Mouse (Mus musculus): Measurements from ENCODE around the gene Rexo4. TPM values are rescaled to one million over a fixed set of nuclear protein-coding genes. Genes with fewer than 3 reads are reported as not detected.

Rexo4 gene
- polyA plus RNA-seq, 1 experiment from 2014 or later, result 58.8 TPM

- Histone ChIP-seq H3K4me2 (no peak overlapping the region), H3K4me1 (replicated peaks; ENCODE audit: control insufficient read depth, insufficient read depth, low read length) (peaks cover 27% of the 10 kb centered on the region), H3K27me3 (replicated peaks; ENCODE audit: control insufficient read depth, insufficient read depth, low read length) (no peaks in the 10 kb centered on the region), H3K36me3 (ENCODE audit: control insufficient read depth, insufficient read depth, low read length) (peaks cover 1% of the 10 kb centered on the region; the same call in 1 of the 2 replicates), H3K27ac (ENCODE audit: low read depth, low read length) (no peak overlapping the region), H3K9ac (ENCODE audit: low read depth, low read length) (no peak overlapping the region), H3K4me3 (ENCODE audit: low read depth, low read length) (no peak overlapping the region), H3K9me3 (ENCODE audit: control insufficient read depth, low read length) (no peaks in the 10 kb centered on the region)
- DNase-seq (ENCODE audit: low spot score) (no peak), ATAC-seq (replicated peaks; ENCODE audit: low FRiP score) (no peak)
- whole genome bisulfite sequencing, result 36% methylated on average over 1 of the region's 1 CpGs
Observed at GRCm38 (mm10) chr2:26936425-26936824, 27.8 kb downstream of the Rexo4 start.

DNA sequence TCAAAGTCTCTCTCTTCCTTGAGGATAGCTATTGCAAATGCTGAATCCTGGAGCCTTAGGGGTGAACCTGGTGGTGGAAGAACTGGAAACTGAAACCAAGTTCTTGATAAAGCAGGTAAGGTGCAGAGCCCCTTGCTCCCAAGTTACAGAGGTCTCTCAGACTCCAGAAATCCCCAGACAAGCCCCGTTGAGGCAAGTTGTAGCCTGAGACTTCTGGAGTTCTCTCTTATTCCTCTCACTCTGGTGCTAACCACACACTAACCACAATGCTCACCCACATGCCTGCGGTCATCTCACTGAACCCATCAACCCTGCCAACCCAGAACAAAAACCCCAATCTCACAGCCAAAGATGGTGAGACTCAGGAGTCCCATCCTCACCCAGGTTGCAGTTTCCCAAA, 28.9 kb downstream of the Rexo4 start:
- H3K4me3 ChIP-seq (ENCODE audit: low read depth, low read length), result no peak overlapping the region
- H3K27me3 ChIP-seq (replicated peaks; ENCODE audit: control insufficient read depth, insufficient read depth, low read length), result no peaks in the 10 kb centered on the region
- no peak overlapping the region for H3K27ac ChIP-seq (ENCODE audit: low read depth, low read length)
- ATAC-seq (replicated peaks; ENCODE audit: low FRiP score) (no peak), DNase-seq (ENCODE audit: low spot score) (no peak)
- H3K9me3 ChIP-seq (ENCODE audit: control insufficient read depth, low read length), result no peaks in the 10 kb centered on the region
- H3K36me3 ChIP-seq (ENCODE audit: control insufficient read depth, insufficient read depth, low read length), result peaks cover 12% of the 10 kb centered on the region; the same call in 1 of the 2 replicates
- H3K4me1 ChIP-seq (replicated peaks; ENCODE audit: control insufficient read depth, insufficient read depth, low read length), result peaks cover 32% of the 10 kb centered on the region
- H3K4me2 ChIP-seq, result no peak overlapping the region
- no peak overlapping the region for H3K9ac ChIP-seq (ENCODE audit: low read depth, low read length)
- WGBS, result 54% methylated on average over 2 of the region's 2 CpGs

DNA sequence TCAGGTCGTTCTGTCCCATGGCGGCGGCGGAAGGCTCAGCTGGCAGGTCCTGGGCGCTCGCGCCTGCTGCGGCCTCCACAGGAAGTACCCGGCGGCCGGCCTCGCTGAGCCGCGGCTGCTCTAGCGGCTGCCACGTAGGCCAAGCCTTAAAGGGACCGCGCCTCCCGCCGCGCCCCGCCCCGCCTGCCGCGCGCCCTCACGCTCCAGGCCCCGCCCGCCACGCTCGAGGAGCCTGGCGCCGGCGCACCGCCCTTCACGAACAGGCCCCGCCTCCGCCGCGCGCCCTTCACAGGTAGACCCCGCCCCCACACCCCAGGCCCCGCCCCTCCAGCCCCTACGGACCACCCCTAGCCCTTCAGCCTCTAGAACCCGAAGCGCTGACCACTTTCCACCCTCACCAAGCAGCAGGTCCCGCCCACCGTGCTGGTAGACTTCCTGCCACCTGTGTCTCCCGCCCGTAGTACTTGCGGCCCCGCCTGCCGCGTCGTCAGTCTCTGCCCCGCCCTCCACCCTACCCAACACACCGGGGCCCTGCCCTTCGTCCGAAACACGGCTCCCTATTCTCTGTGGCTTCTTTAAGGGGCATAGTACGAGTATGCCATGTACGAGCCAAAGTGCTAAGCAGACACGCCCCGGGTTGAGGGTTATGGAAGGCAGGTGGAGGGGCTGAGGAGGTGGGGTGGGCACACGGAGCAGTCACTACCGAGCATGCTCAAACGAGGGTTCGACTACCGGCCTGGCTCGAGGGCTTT, 30.7 kb downstream of the Rexo4 start, which contains the start of the genes Surf4 and Stkld1:
Surf4 (minus strand) TSS at position 625 of the 752 bp plus-strand sequence.
Stkld1 (plus strand) TSS at position 744 of the 752 bp plus-strand sequence.
- no peaks in the 10 kb centered on the region for H3K9me3 ChIP-seq (ENCODE audit: control insufficient read depth, low read length)
- peak within 1 kb of the TSS; percentile 85 for H3K4me3 ChIP-seq (ENCODE audit: low read depth, low read length)
- DNase-seq (ENCODE audit: low spot score) (peak; percentile 96), ATAC-seq (replicated peaks; ENCODE audit: low FRiP score) (peak; percentile 93)
- peaks cover 38% of the 10 kb centered on the region for H3K4me1 ChIP-seq (replicated peaks; ENCODE audit: control insufficient read depth, insufficient read depth, low read length)
- peak within 1 kb of the TSS; percentile 75 for H3K4me2 ChIP-seq
- WGBS, result 1% methylated on average over 59 of the region's 70 CpGs
- H3K27ac ChIP-seq (ENCODE audit: low read depth, low read length), result peak within 1 kb of the TSS; percentile 82
- H3K27me3 ChIP-seq (replicated peaks; ENCODE audit: control insufficient read depth, insufficient read depth, low read length), result no peaks in the 10 kb centered on the region
- peaks cover 26% of the 10 kb centered on the region for H3K36me3 ChIP-seq (ENCODE audit: control insufficient read depth, insufficient read depth, low read length)
- H3K9ac ChIP-seq (ENCODE audit: low read depth, low read length), result peak within 1 kb of the TSS; percentile 98

DNA sequence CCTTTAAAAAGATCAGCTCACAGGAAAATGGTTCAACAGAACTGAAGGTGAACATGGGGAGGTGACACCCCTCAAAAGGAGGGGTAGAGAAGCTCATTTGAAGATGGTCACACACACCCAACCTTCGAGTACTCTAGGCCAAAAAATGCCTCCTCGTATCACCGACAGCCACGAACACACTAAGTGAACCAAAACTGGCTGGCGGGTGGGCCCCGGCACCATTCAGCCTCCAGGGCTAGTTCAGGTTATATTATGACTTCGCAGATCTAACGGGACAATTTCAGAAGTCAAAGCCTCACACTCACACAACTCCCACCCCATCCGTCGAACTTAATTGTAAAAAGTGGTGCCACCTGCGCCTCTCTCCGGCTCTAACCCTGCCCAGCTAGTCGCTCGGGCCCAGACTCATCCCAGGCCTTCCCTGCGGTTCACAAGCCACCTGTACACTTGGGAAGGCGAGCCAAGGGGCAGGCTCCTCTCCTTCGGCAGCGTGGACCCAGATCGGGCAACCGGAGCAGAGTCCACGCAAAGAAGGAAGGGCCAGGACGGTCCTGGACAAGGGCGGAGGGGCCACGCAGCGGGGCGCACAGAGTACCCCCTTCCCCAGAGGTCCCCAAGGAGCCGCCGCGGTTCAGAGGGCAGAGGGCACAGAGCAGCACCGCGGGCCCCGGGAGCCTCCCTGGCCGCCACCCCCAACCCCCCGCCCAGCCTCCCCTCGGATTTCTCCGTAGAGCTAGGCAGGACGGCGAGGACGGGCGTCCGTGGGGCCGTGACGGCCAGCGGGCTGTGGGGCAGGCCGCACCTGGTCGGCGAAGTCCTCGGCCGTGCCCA, 31.5 kb downstream of the Rexo4 start:
- Histone ChIP-seq H3K9ac (ENCODE audit: low read depth, low read length) (peak overlapping the region; percentile 98), H3K27me3 (replicated peaks; ENCODE audit: control insufficient read depth, insufficient read depth, low read length) (no peaks in the 10 kb centered on the region), H3K27ac (ENCODE audit: low read depth, low read length) (peak overlapping the region; percentile 82), H3K36me3 (ENCODE audit: control insufficient read depth, insufficient read depth, low read length) (peaks cover 32% of the 10 kb centered on the region), H3K4me2 (peak overlapping the region; percentile 75), H3K4me1 (replicated peaks; ENCODE audit: control insufficient read depth, insufficient read depth, low read length) (peaks cover 38% of the 10 kb centered on the region), H3K4me3 (ENCODE audit: low read depth, low read length) (peak overlapping the region; percentile 85), H3K9me3 (ENCODE audit: control insufficient read depth, low read length) (no peaks in the 10 kb centered on the region)
- peak; percentile 27 for ATAC-seq (replicated peaks; ENCODE audit: low FRiP score)
- WGBS, result 2% methylated on average over 49 of the region's 49 CpGs
- peak; percentile 56 for DNase-seq (ENCODE audit: low spot score)

- Histone ChIP-seq H3K27ac (ENCODE audit: low read depth, low read length) (no peak overlapping the region), H3K27me3 (replicated peaks; ENCODE audit: control insufficient read depth, insufficient read depth, low read length) (no peaks in the 10 kb centered on the region), H3K36me3 (ENCODE audit: control insufficient read depth, insufficient read depth, low read length) (peaks cover 52% of the 10 kb centered on the region), H3K4me2 (peak overlapping the region; percentile 20; the same call in 1 of the 2 replicates), H3K9ac (ENCODE audit: low read depth, low read length) (no peak overlapping the region), H3K9me3 (ENCODE audit: control insufficient read depth, low read length) (no peaks in the 10 kb centered on the region), H3K4me3 (ENCODE audit: low read depth, low read length) (peak overlapping the region; percentile 3; the same call in 1 of the 2 replicates), H3K4me1 (replicated peaks; ENCODE audit: control insufficient read depth, insufficient read depth, low read length) (peaks cover 32% of the 10 kb centered on the region)
- DNase-seq (ENCODE audit: low spot score) (no peak), ATAC-seq (replicated peaks; ENCODE audit: low FRiP score) (no peak)
- WGBS, result 40% methylated on average over 1 of the region's 1 CpGs
Observed at GRCm38 (mm10) chr2:26930390-26930789, 33.8 kb downstream of the Rexo4 start.

GRCm38 (mm10) chr2:26927745-26928476, 36.3 kb downstream of the Rexo4 start:
- H3K9ac ChIP-seq (ENCODE audit: low read depth, low read length), result no peak overlapping the region
- DNase-seq (ENCODE audit: low spot score), result no peak
- H3K36me3 ChIP-seq (ENCODE audit: control insufficient read depth, insufficient read depth, low read length), result peaks cover 71% of the 10 kb centered on the region
- no peak overlapping the region for H3K27ac ChIP-seq (ENCODE audit: low read depth, low read length)
- no peaks in the 10 kb centered on the region for H3K27me3 ChIP-seq (replicated peaks; ENCODE audit: control insufficient read depth, insufficient read depth, low read length)
- WGBS, result 86% methylated on average over 6 of the region's 6 CpGs
- H3K4me1 ChIP-seq (replicated peaks; ENCODE audit: control insufficient read depth, insufficient read depth, low read length), result peaks cover 20% of the 10 kb centered on the region
- ATAC-seq (replicated peaks; ENCODE audit: low FRiP score), result no peak
- no peak overlapping the region for H3K4me3 ChIP-seq (ENCODE audit: low read depth, low read length)
- no peaks in the 10 kb centered on the region for H3K9me3 ChIP-seq (ENCODE audit: control insufficient read depth, low read length)
- no peak overlapping the region for H3K4me2 ChIP-seq

DNA sequence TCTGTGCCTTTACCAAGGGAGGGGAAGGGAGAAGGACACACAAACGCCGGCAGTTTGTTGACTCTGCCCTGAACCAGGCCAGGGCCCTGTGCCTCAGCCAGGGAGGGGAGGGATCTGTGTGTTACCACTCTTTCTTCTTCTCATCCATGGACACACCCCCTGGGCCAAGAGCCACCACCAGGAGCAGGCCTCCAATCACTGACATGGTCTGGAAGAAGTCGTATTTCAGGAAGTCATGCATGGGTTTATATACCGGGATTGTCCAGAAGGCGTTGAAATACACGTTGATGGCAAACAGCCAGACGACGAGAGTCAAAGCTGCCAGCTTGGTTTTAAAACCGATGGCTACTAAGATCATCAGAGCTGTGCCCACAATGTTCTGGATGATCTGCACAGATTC, 42.4 kb downstream of the Rexo4 start:
- no peak overlapping the region for H3K9ac ChIP-seq (ENCODE audit: low read depth, low read length)
- DNase-seq (ENCODE audit: low spot score) (no peak), ATAC-seq (replicated peaks; ENCODE audit: low FRiP score) (no peak)
- H3K4me1 ChIP-seq (replicated peaks; ENCODE audit: control insufficient read depth, insufficient read depth, low read length), result peaks cover 13% of the 10 kb centered on the region
- H3K9me3 ChIP-seq (ENCODE audit: control insufficient read depth, low read length), result no peaks in the 10 kb centered on the region
- peaks cover 77% of the 10 kb centered on the region for H3K36me3 ChIP-seq (ENCODE audit: control insufficient read depth, insufficient read depth, low read length)
- no peak overlapping the region for H3K4me2 ChIP-seq
- WGBS, result 80% methylated on average over 9 of the region's 9 CpGs
- H3K4me3 ChIP-seq (ENCODE audit: low read depth, low read length), result no peak overlapping the region
- no peak overlapping the region for H3K27ac ChIP-seq (ENCODE audit: low read depth, low read length)
- H3K27me3 ChIP-seq (replicated peaks; ENCODE audit: control insufficient read depth, insufficient read depth, low read length), result no peaks in the 10 kb centered on the region

DNA sequence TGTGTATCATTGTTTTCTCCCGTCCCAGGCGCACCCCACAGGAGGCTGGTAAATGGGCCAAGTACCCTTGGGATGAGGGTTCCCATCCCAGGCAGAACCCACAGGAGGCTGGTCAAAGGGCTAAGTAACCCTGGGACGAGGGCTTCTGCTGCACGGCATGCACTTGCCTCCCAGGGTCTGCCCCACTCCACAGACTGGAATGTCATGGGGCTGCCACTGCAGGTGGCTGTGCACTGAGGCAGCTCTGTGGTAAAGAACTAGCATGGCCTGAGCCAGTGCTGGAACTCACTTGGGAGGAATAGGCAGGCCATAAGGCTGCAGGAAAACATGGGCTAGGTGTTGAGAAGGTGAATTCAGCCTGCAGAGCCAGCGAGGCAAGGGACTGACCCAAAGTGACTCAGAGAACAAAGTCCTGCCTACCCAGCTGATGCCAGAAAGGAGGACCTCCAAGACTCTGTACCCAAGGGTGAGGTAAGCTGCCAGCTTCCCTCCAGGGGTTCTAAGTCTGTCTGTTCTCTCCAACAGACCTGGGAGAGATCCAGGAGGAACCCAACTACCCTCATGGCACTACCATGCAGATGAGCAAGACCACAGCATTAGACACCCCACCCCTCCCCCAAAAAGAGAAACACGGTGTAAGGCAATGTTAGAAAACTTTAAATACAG, 43.9 kb downstream of the Rexo4 start:
- no peak overlapping the region for H3K27ac ChIP-seq (ENCODE audit: low read depth, low read length)
- H3K9ac ChIP-seq (ENCODE audit: low read depth, low read length), result no peak overlapping the region
- 86% methylated on average over 6 of the region's 6 CpGs for WGBS
- peaks cover 18% of the 10 kb centered on the region for H3K4me1 ChIP-seq (replicated peaks; ENCODE audit: control insufficient read depth, insufficient read depth, low read length)
- peaks cover 64% of the 10 kb centered on the region for H3K36me3 ChIP-seq (ENCODE audit: control insufficient read depth, insufficient read depth, low read length)
- no peak for ATAC-seq (replicated peaks; ENCODE audit: low FRiP score)
- H3K27me3 ChIP-seq (replicated peaks; ENCODE audit: control insufficient read depth, insufficient read depth, low read length), result no peaks in the 10 kb centered on the region
- no peaks in the 10 kb centered on the region for H3K9me3 ChIP-seq (ENCODE audit: control insufficient read depth, low read length)
- no peak overlapping the region for H3K4me3 ChIP-seq (ENCODE audit: low read depth, low read length)
- no peak overlapping the region for H3K4me2 ChIP-seq
- DNase-seq (ENCODE audit: low spot score), result no peak
